Mouse (Mus musculus) limb, embryonic 11.5 days (tissue): Measurements from ENCODE around the gene Fgr. TPM values are rescaled to one million over a fixed set of nuclear protein-coding genes. Genes with fewer than 3 reads are reported as not detected.

ENCODE experiments used
- ATAC-seq: fragments of 200-750 bp; cut with Nextera tagmentation; 2 replicates; pipeline ENCODE4 v1.8.0; 2017; ENCODE audit warnings: low read depth; ENCODE audit not compliant: insufficient number of reproducible peaks, low FRiP score, low TSS enrichment
- DNase-seq: peaks from one replicate; pipeline ENCODE4 v3.0.0-alpha.2; 2015; ENCODE audit warnings: low spot score
- H3K27ac ChIP-seq: fragments of 300-500 bp; sonication (generic); replicated peaks from 2 replicates; pipeline ENCODE4 v1.5.1; 2014; ENCODE audit warnings: low read depth, mild to moderate bottlenecking, low read length
- H3K27me3 ChIP-seq: fragments of 300-500 bp; sonication (generic); 2 replicates; pipeline ENCODE4 v1.6.1; 2014; ENCODE audit warnings: mild to moderate bottlenecking, low read length, mixed read lengths; ENCODE audit not compliant: control insufficient read depth, insufficient read depth
- H3K36me3 ChIP-seq: fragments of 300-500 bp; sonication (generic); 2 replicates; pipeline ENCODE4 v1.6.1; 2014; ENCODE audit warnings: mild to moderate bottlenecking, low read length, moderate library complexity, mixed read lengths; ENCODE audit not compliant: control insufficient read depth, insufficient read depth
- H3K4me1 ChIP-seq: fragments of 300-500 bp; sonication (generic); 2 replicates; pipeline ENCODE4 v1.6.1; 2014; ENCODE audit warnings: low read length, mixed read lengths; ENCODE audit not compliant: control insufficient read depth, insufficient read depth
- H3K4me2 ChIP-seq: fragments of 300-500 bp; sonication (generic); 2 replicates; pipeline ENCODE4 v1.6.1; 2014; ENCODE audit warnings: low read depth, mild to moderate bottlenecking, moderate library complexity; ENCODE audit not compliant: severe bottlenecking
- H3K4me3 ChIP-seq: fragments of 300-500 bp; sonication (generic); 2 replicates; pipeline ENCODE4 v1.5.1; 2014; ENCODE audit warnings: low read depth, low read length
- H3K9ac ChIP-seq: fragments of 300-500 bp; sonication (generic); 2 replicates; pipeline ENCODE4 v1.6.1; 2014; ENCODE audit warnings: mild to moderate bottlenecking, low read length
- H3K9me3 ChIP-seq: fragments of 300-500 bp; sonication (generic); 2 replicates; pipeline ENCODE4 v1.6.1; 2016; ENCODE audit warnings: low read length; ENCODE audit not compliant: control insufficient read depth
- WGBS: fragments of 180-500 bp; shearing (Covaris S2); extraction: QIAGEN DNeasy Blood & Tissue Kit; methylation state at CpG from one replicate; pipeline ENCODE4 v1.1.7; 2014; 5-methylcytosine and 5-hydroxymethylcytosine counted together
- polyA plus RNA-seq: library from polyadenylated mRNA; unstranded; fragments of >200 nt; fragmentation: Nextera tagmentation; extraction: Ambion mirVana; gene quantifications from 2 replicates; pipeline ENCODE4 v1.2.1, GENCODE M21; 2014

The Fgr gene
- polyA plus RNA-seq, 1 experiment from 2014 or later = 0.35 TPM

- H3K4me2 ChIP-seq = no peak overlapping the region
- H3K36me3 ChIP-seq = peaks cover 3% of the 10 kb centered on the region; the same call in 1 of the 2 replicates
- DNase-seq = no peak
- H3K4me3 ChIP-seq = no peak overlapping the region
- H3K27me3 ChIP-seq = no peaks in the 10 kb centered on the region
- H3K27ac ChIP-seq = peak overlapping the region; percentile 47
- H3K9me3 ChIP-seq = no peaks in the 10 kb centered on the region
- WGBS = 67% methylated on average over 19 of the region's 19 CpGs
- no peak for ATAC-seq
- peak overlapping the region; percentile 12; the same call in 1 of the 2 replicates for H3K9ac ChIP-seq
- peaks cover 92% of the 10 kb centered on the region for H3K4me1 ChIP-seq
These were observed 75.4 kb downstream of the Fgr start for GRCm38 (mm10) chr4:133049071-133049920.

DNA sequence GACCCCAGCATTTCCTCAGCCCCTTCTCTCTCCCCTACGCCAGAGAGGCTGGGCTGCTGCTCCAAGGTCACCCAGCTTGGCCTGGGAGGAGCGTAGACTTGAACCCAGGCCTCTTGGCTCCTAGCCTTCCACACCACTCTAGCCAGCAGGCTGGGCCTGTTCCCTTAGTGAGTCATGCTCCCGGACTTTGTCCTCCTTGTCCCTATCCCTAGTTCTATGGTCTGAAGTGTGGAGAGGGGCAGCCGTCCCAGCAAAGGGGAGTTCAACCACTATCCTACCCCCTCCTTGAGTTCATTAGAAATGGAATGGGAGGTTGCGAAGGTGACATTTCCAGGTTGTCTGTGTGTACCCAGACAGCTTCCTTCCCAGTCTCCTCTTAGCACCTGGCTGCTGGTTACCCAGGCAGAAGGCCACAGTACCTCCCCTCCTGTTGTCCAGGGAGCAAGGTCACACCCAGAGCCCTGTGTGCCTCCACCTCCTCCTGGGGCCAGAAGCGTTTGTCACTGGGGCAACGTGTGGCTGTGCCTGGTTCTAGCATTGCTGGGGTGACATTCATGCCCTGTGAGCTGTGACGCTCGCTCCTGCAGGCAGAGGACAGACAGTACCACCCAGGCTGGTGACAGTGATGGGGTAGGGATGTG lies 76.4 kb downstream of the Fgr start:
- Histone ChIP-seq H3K27me3 (no peaks in the 10 kb centered on the region), H3K4me1 (peaks cover 90% of the 10 kb centered on the region), H3K4me3 (no peak overlapping the region), H3K9me3 (no peaks in the 10 kb centered on the region), H3K36me3 (peaks cover 3% of the 10 kb centered on the region; the same call in 1 of the 2 replicates), H3K4me2 (no peak overlapping the region), H3K9ac (no peak overlapping the region), H3K27ac (no peak overlapping the region)
- 66% methylated on average over 9 of the region's 9 CpGs for WGBS
- ATAC-seq (no peak), DNase-seq (no peak)

GRCm38 (mm10) chr4:133050837-133051549 lies 77.1 kb downstream of the Fgr start:
- Histone ChIP-seq H3K4me2 (no peak overlapping the region; the same call in 1 of the 2 replicates), H3K9me3 (no peaks in the 10 kb centered on the region), H3K9ac (peak overlapping the region; percentile 17; the same call in 1 of the 2 replicates), H3K27me3 (no peaks in the 10 kb centered on the region), H3K4me3 (no peak overlapping the region), H3K36me3 (peaks cover 3% of the 10 kb centered on the region; the same call in 1 of the 2 replicates), H3K27ac (peak overlapping the region; percentile 83; the same call in 1 of the 2 replicates), H3K4me1 (peaks cover 90% of the 10 kb centered on the region)
- WGBS = 90% methylated on average over 6 of the region's 6 CpGs
- ATAC-seq (no peak), DNase-seq (no peak)

DNA sequence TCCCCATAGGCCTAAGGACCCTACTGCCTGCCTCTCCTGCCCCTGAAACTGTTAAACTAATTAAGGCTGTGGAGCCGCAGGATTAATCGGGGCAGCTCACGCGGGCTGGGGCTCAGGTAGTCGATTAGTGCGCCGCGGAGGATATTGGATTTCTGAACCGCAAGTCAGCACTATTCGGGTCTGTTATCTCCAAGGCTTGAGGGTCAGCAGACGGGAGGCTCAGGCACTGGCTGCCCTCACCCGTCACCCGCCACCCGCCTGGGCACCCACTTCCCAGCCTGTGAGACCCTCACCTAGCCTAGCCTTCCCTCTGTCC lies 77.6 kb downstream of the Fgr start:
- H3K9ac ChIP-seq = peak overlapping the region; percentile 40
- H3K4me1 ChIP-seq = peaks cover 89% of the 10 kb centered on the region
- no peak overlapping the region; the same call in 1 of the 2 replicates for H3K4me3 ChIP-seq
- peak overlapping the region; percentile 83 for H3K27ac ChIP-seq
- 30% methylated on average over 14 of the region's 14 CpGs for WGBS
- DNase-seq (no peak), ATAC-seq (no peak)
- H3K36me3 ChIP-seq = peaks cover 3% of the 10 kb centered on the region; the same call in 1 of the 2 replicates
- H3K27me3 ChIP-seq = no peaks in the 10 kb centered on the region
- no peaks in the 10 kb centered on the region for H3K9me3 ChIP-seq
- peak overlapping the region; percentile 31 for H3K4me2 ChIP-seq

Other genes starting within 250 kb of the Fgr start
- 4.2 and 7.6 TPM in 2 replicates for gene Xkr8, start 241.5 kb upstream of the Fgr start, polyA plus RNA-seq
- gene Smpdl3b, start 216.8 kb upstream of the Fgr start, polyA plus RNA-seq = 4.3 and 4.6 TPM in 2 replicates
- gene Rpa2, start 205.8 kb upstream of the Fgr start, polyA plus RNA-seq = 182 and 183 TPM in 2 replicates
- gene Themis2, start 177.7 kb upstream of the Fgr start, polyA plus RNA-seq = 0.45 and 0.57 TPM in 2 replicates
- 87.2 and 111 TPM in 2 replicates for gene Ppp1r8, start 130.9 kb upstream of the Fgr start, polyA plus RNA-seq
- gene Stx12, start 89.6 kb upstream of the Fgr start, polyA plus RNA-seq = 58.5 and 62.8 TPM in 2 replicates
- 30.1 and 32.9 TPM in 2 replicates for gene Fam76a, start 51.5 kb upstream of the Fgr start, polyA plus RNA-seq
- gene Ahdc1, start 37.2 kb downstream of the Fgr start, polyA plus RNA-seq = 10.2 and 10.5 TPM in 2 replicates
- 54.7 and 63.6 TPM in 2 replicates for gene Wasf2, start 156.4 kb downstream of the Fgr start, polyA plus RNA-seq
- gene Cd164l2, start 238.0 kb downstream of the Fgr start, polyA plus RNA-seq = 1.8 and 2.4 TPM in 2 replicates
- 0.33 and 0.47 TPM in 2 replicates for gene Gpr3, start 238.4 kb downstream of the Fgr start, polyA plus RNA-seq